Comparison of ENCODE assay signal across 18 mouse cellular contexts in genomic region chr7:97735021-97735420, GRCm38 (mm10). TPM values are rescaled to one million over a fixed set of nuclear protein-coding genes. Genes with fewer than 3 reads are reported as not detected.
DNase-seq lines count a peak whose midpoint lies in the region; ATAC-seq and TF ChIP-seq lines count a peak whose summit lies in the region.
"Had no signal": no experiment of that assay in that cellular context is flagged by ENCODE, and none has a peak within 500 bp of the region (broad histone marks: within the 10 kb centered on the region; RNA-seq: fewer than 3 reads in every experiment).

No protein-coding gene starts in this region.

- H3K4me3 ChIP-seq in heart, embryonic 15.5 days, result peak overlapping the region; percentile 7
- H3K4me3 ChIP-seq in neural tube, embryonic 15.5 days (replicated peaks), result no peak overlapping the region
- H3K4me3 ChIP-seq in stomach, postnatal 0 days (ENCODE audit: low read depth, low read length), result no peak overlapping the region
- H3K4me3 ChIP-seq: erythroblast, embryonic 14.5 days; heart, embryonic 13.5 days; hindbrain, embryonic 15.5 days; limb, embryonic 13.5 days had no signal

- WGBS in heart, embryonic 15.5 days, result 71% methylated on average over 8 of the region's 8 CpGs
- WGBS in neural tube, embryonic 15.5 days, result 88% methylated on average over 8 of the region's 8 CpGs
- 61% methylated on average over 8 of the region's 8 CpGs for WGBS in stomach, postnatal 0 days

- H3K9ac ChIP-seq in heart, embryonic 15.5 days, result no peak overlapping the region
- H3K9ac ChIP-seq in neural tube, embryonic 15.5 days (replicated peaks), result no peak overlapping the region
- no peak overlapping the region for H3K9ac ChIP-seq in stomach, postnatal 0 days (ENCODE audit: low read length)
- H3K9ac ChIP-seq: heart, embryonic 13.5 days; hindbrain, embryonic 15.5 days; limb, embryonic 13.5 days had no signal

- H3K4me1 ChIP-seq in heart, embryonic 15.5 days (replicated peaks), result peaks cover 9% of the 10 kb centered on the region
- H3K4me1 ChIP-seq in neural tube, embryonic 15.5 days, result peaks cover 33% of the 10 kb centered on the region
- H3K4me1 ChIP-seq in stomach, postnatal 0 days (replicated peaks; ENCODE audit: control insufficient read depth, insufficient read depth), result no peaks in the 10 kb centered on the region

- DNase-seq in heart, adult 9 months (ENCODE audit: low spot score in 2 of 2), result no peak
- DNase-seq in neural tube, embryonic 10.5 days (ENCODE audit: extremely low spot score, low spot score), result no peak
- DNase-seq in kidney, postnatal 25 days, result peak; percentile 42 to 73
- DNase-seq in stomach, postnatal 0 days (ENCODE audit: low spot score), result peak; percentile 43
- no peak for DNase-seq in right cerebral cortex, postnatal 4 days
- DNase-seq in frontal cortex, postnatal 14 days (ENCODE audit: low spot score in 2 of 2), result no peak
- DNase-seq: adrenal gland, adult 8-10 months; cerebellum, adult 9-11 months; gastrocnemius, postnatal 25 days; midbrain, embryonic 14.5 days had no signal

- H3K4me2 ChIP-seq in heart, embryonic 15.5 days, result 0 out of 2 replicates have a peak overlapping the region, but pooled peaks have one; percentile 2
- peak overlapping the region; percentile 13; the same call in 1 of the 2 replicates for H3K4me2 ChIP-seq in neural tube, embryonic 15.5 days
- H3K4me2 ChIP-seq in stomach, postnatal 0 days (replicated peaks; ENCODE audit: low read depth), result no peak overlapping the region
- H3K4me2 ChIP-seq: heart, embryonic 13.5 days; limb, embryonic 13.5 days had no signal

- ATAC-seq in heart, embryonic 15.5 days (replicated peaks; ENCODE audit: insufficient number of reproducible peaks, insufficient read depth, low FRiP score, low read depth), result no peak
- no peak for ATAC-seq in neural tube, embryonic 15.5 days (ENCODE audit: low FRiP score)
- ATAC-seq in stomach, postnatal 0 days (ENCODE audit: low FRiP score, low TSS enrichment), result peak; percentile 58; the same call in 1 of the 2 replicates
- ATAC-seq: Patski had no signal

- no peak overlapping the region for H3K27ac ChIP-seq in heart, embryonic 15.5 days
- H3K27ac ChIP-seq in neural tube, embryonic 15.5 days (replicated peaks), result no peak overlapping the region
- H3K27ac ChIP-seq in stomach, postnatal 0 days (replicated peaks), result no peak overlapping the region
- H3K27ac ChIP-seq: heart, embryonic 13.5 days; hindbrain, embryonic 15.5 days; limb, embryonic 13.5 days; macrophage had no signal

- TF ChIP-seq CTCF in stomach, postnatal 0 days (IDR thresholded peaks at IDR 0.05; ENCODE audit: low read depth), result no peak

- H3K36me3 ChIP-seq in heart, embryonic 15.5 days, result no peaks in the 10 kb centered on the region
- H3K36me3 ChIP-seq in neural tube, embryonic 15.5 days, result no peaks in the 10 kb centered on the region
- H3K36me3 ChIP-seq in stomach, postnatal 0 days (ENCODE audit: control insufficient read depth, insufficient read depth, low read length), result no peaks in the 10 kb centered on the region
- H3K36me3 ChIP-seq: heart, embryonic 13.5 days; hindbrain, embryonic 15.5 days had no signal

- TF ChIP-seq EP300 in stomach, postnatal 0 days (optimal IDR thresholded peaks at IDR 0.05), result no peak

- no peaks in the 10 kb centered on the region for H3K9me3 ChIP-seq in heart, embryonic 15.5 days (replicated peaks)
- no peaks in the 10 kb centered on the region for H3K9me3 ChIP-seq in neural tube, embryonic 15.5 days (replicated peaks)
- no peaks in the 10 kb centered on the region for H3K9me3 ChIP-seq in stomach, postnatal 0 days (ENCODE audit: control insufficient read depth, low read length)
- H3K9me3 ChIP-seq: heart, embryonic 13.5 days; hindbrain, embryonic 15.5 days; limb, embryonic 13.5 days had no signal

- H3K27me3 ChIP-seq in heart, embryonic 15.5 days, result 0 out of 2 replicates have a peak, but pooled peaks cover 6% of the 10 kb centered on the region
- H3K27me3 ChIP-seq in neural tube, embryonic 15.5 days (replicated peaks), result no peaks in the 10 kb centered on the region
- H3K27me3 ChIP-seq in stomach, postnatal 0 days (ENCODE audit: control insufficient read depth, insufficient read depth, low read length), result no peaks in the 10 kb centered on the region
- H3K27me3 ChIP-seq: hindbrain, embryonic 15.5 days; Patski had no signal

RNA-seq across cellular contexts. Expression of gene Aqp11, which starts 3.1 kb away (rescaled TPM):
- 3.0 and 11.9 TPM in 2 replicates for polyA plus RNA-seq in heart, embryonic 15.5 days (2015; fragmentation: Nextera tagmentation; extraction: Ambion mirVana)
- polyA plus RNA-seq in neural tube, embryonic 15.5 days (2015; fragmentation: Nextera tagmentation; extraction: Ambion mirVana), result 22.6 and 35.4 TPM in 2 replicates
- 22.0 and 22.2 TPM in 2 replicates for polyA plus RNA-seq in stomach, postnatal 0 days (2015; fragmentation: Nextera tagmentation; extraction: Ambion mirVana)

RNA-seq across cellular contexts. Expression of gene Clns1a, which starts 38.6 kb away (rescaled TPM):
- polyA plus RNA-seq in heart, embryonic 15.5 days (2015; fragmentation: Nextera tagmentation; extraction: Ambion mirVana), result 80.5 and 102 TPM in 2 replicates
- 170 and 187 TPM in 2 replicates for polyA plus RNA-seq in neural tube, embryonic 15.5 days (2015; fragmentation: Nextera tagmentation; extraction: Ambion mirVana)
- polyA plus RNA-seq in stomach, postnatal 0 days (2015; fragmentation: Nextera tagmentation; extraction: Ambion mirVana), result 78.4 and 79.2 TPM in 2 replicates

RNA-seq across cellular contexts. Expression of gene Pak1, which starts 53.3 kb away (rescaled TPM):
- polyA plus RNA-seq in heart, embryonic 15.5 days (2015; fragmentation: Nextera tagmentation; extraction: Ambion mirVana), result 2.7 and 5.6 TPM in 2 replicates
- polyA plus RNA-seq in neural tube, embryonic 15.5 days (2015; fragmentation: Nextera tagmentation; extraction: Ambion mirVana), result 117 and 134 TPM in 2 replicates
- 18.1 and 19.4 TPM in 2 replicates for polyA plus RNA-seq in stomach, postnatal 0 days (2015; fragmentation: Nextera tagmentation; extraction: Ambion mirVana)

Comparison
In these comparisons a context has a peak if more than half of its experiments do, and no peak if none do; other contexts are left out.
1. DNase-seq: peak in kidney, postnatal 25 days (2 of 2) and stomach, postnatal 0 days (single experiment); none in heart, adult 9 months (0 of 2), neural tube, embryonic 10.5 days (single experiment), right cerebral cortex, postnatal 4 days (single experiment) and frontal cortex, postnatal 14 days (0 of 2).